Mouse (Mus musculus) MEL (cell line): ENCODE measurements around the gene Dppa4.

ENCODE experiments used
- BHLHE40 ChIP-seq: IDR thresholded peaks from 2 replicates; pipeline ENCODE4 v1.6.1; 2012; ENCODE audit warnings: low read depth, mild to moderate bottlenecking, inconsistent platforms, low read length, improper control_type of control experiment, borderline replicate concordance
- CHD1 ChIP-seq: IDR thresholded peaks from 2 replicates; pipeline ENCODE4 v1.6.1; 2012; ENCODE audit warnings: low read depth, mild to moderate bottlenecking, inconsistent platforms, low read length, improper control_type of control experiment
- CHD2 ChIP-seq: IDR thresholded peaks from 2 replicates; pipeline ENCODE4 v1.6.1; 2011; ENCODE audit warnings: low read length, improper control_type of control experiment
- CTCF ChIP-seq, 3 experiments: IDR thresholded peaks in 2 of 3; conservative IDR thresholded peaks in 1 of 3; 2 replicates each; pipeline ENCODE4 v1.5.1; 2011 to 2012; ENCODE audit warnings: low read length in 3 of 3, low read depth in 2 of 3, mild to moderate bottlenecking in 2 of 3, improper control_type of control experiment in 1 of 3, inconsistent platforms in 1 of 3, mixed read lengths in 1 of 3, moderate library complexity in 1 of 3; ENCODE audit not compliant: control insufficient read depth in 1 of 3, insufficient read depth in 1 of 3, poor library complexity in 1 of 3, severe bottlenecking in 1 of 3
- ELF1 ChIP-seq: IDR thresholded peaks from 2 replicates; pipeline ENCODE4 v1.6.1; 2014; ENCODE audit warnings: low read depth, mild to moderate bottlenecking, inconsistent platforms, low read length, improper control_type of control experiment, moderate library complexity
- GATA1 ChIP-seq: IDR thresholded peaks from 2 replicates; pipeline ENCODE4 v1.6.1; 2011; ENCODE audit warnings: low read depth, low read length, improper control_type of control experiment
- MAX ChIP-seq: IDR thresholded peaks from 2 replicates; pipeline ENCODE4 v1.6.1; 2011; ENCODE audit warnings: low read length, improper control_type of control experiment
- POLR2A ChIP-seq, 2 experiments: IDR thresholded peaks; 2 replicates each; pipeline ENCODE4 v1.6.1; 2011 to 2012; ENCODE audit warnings: low read length in 2 of 2, mild to moderate bottlenecking in 2 of 2, control low read depth in 1 of 2, improper control_type of control experiment in 1 of 2, low read depth in 1 of 2, moderate library complexity in 1 of 2; ENCODE audit not compliant: control insufficient read depth in 1 of 2, insufficient read depth in 1 of 2, poor library complexity in 1 of 2
- TAL1 ChIP-seq: IDR thresholded peaks from 2 replicates; pipeline ENCODE4 v1.6.1; 2012; ENCODE audit warnings: mild to moderate bottlenecking, inconsistent platforms, low read length, moderate library complexity, mixed read lengths
- TCF12 ChIP-seq: IDR thresholded peaks from 2 replicates; pipeline ENCODE4 v1.6.1; 2014; ENCODE audit warnings: low read depth, mild to moderate bottlenecking, inconsistent platforms, low read length, improper control_type of control experiment, moderate library complexity
- USF1 ChIP-seq: IDR thresholded peaks from 2 replicates; pipeline ENCODE4 v1.6.1; 2014; ENCODE audit warnings: low read depth, mild to moderate bottlenecking, inconsistent platforms, low read length, improper control_type of control experiment, moderate library complexity
- ZC3H11A ChIP-seq: IDR thresholded peaks from 2 replicates; pipeline ENCODE4 v1.6.1; 2012; ENCODE audit warnings: low read depth, mild to moderate bottlenecking, inconsistent platforms, low read length, improper control_type of control experiment
- ZKSCAN1 ChIP-seq: IDR thresholded peaks from 2 replicates; pipeline ENCODE4 v1.6.1; 2012; ENCODE audit warnings: low read depth, mild to moderate bottlenecking, inconsistent platforms, low read length, improper control_type of control experiment, moderate library complexity

GRCm38 (mm10) chr16:48303509-48303908, 20.0 kb downstream of the Dppa4 start, which contains the start of gene Dppa2:
- TF ChIP-seq CTCF (IDR thresholded peaks at IDR 0.05 in 2 of 3, conservative IDR thresholded peaks at IDR 0.05 in 1 of 3; ENCODE audit: control insufficient read depth in 1 of 3, insufficient read depth in 1 of 3, low read depth in 2 of 3, low read length in 3 of 3, poor library complexity in 1 of 3, severe bottlenecking in 1 of 3) = no peak
- no peak for TF ChIP-seq TAL1
- no peak for TF ChIP-seq ZKSCAN1
- TF ChIP-seq GATA1 = no peak
- TF ChIP-seq TCF12 = no peak
- TF ChIP-seq POLR2A (IDR thresholded peaks at IDR 0.05; ENCODE audit: control insufficient read depth in 1 of 2, insufficient read depth in 1 of 2, low read depth in 1 of 2, low read length in 2 of 2, poor library complexity in 1 of 2) = no peak
- TF ChIP-seq BHLHE40 = no peak
- TF ChIP-seq USF1 = no peak
- TF ChIP-seq CHD2 = no peak
- no peak for TF ChIP-seq ELF1
- no peak for TF ChIP-seq CHD1
- TF ChIP-seq ZC3H11A = no peak
- no peak for TF ChIP-seq MAX
